Mouse (Mus musculus) limb, embryonic 12.5 days (tissue): ENCODE data around the gene Appl2. TPM values are rescaled to one million over a fixed set of nuclear protein-coding genes. Genes with fewer than 3 reads are reported as not detected.

Experiments used
- ATAC-seq: fragments of 200-750 bp; cut with Nextera tagmentation; 2 replicates; pipeline ENCODE4 v1.8.0; 2017; ENCODE audit warnings: low read depth, moderate TSS enrichment; ENCODE audit not compliant: insufficient number of reproducible peaks, insufficient read depth, low FRiP score, low TSS enrichment
- H3K27ac ChIP-seq: fragments of 300-500 bp; sonication (generic); 2 replicates; pipeline ENCODE4 v1.5.1; 2016; ENCODE audit warnings: mild to moderate bottlenecking, moderate library complexity
- H3K27me3 ChIP-seq: fragments of 300-500 bp; sonication (generic); 2 replicates; pipeline ENCODE4 v1.6.1; 2016; ENCODE audit warnings: mild to moderate bottlenecking, moderate library complexity
- H3K36me3 ChIP-seq: fragments of 300-500 bp; sonication (generic); 2 replicates; pipeline ENCODE4 v1.6.1; 2016; ENCODE audit warnings: mild to moderate bottlenecking, moderate library complexity
- H3K4me1 ChIP-seq: fragments of 300-500 bp; sonication (generic); replicated peaks from 2 replicates; pipeline ENCODE4 v1.6.1; 2016
- H3K4me2 ChIP-seq: fragments of 300-500 bp; sonication (generic); 2 replicates; pipeline ENCODE4 v1.6.1; 2016; ENCODE audit warnings: mild to moderate bottlenecking, moderate library complexity
- H3K4me3 ChIP-seq: fragments of 300-500 bp; sonication (generic); replicated peaks from 2 replicates; pipeline ENCODE4 v1.5.1; 2016; ENCODE audit warnings: mild to moderate bottlenecking
- H3K9ac ChIP-seq: fragments of 300-500 bp; sonication (generic); replicated peaks from 2 replicates; pipeline ENCODE4 v1.6.1; 2016; ENCODE audit warnings: mild to moderate bottlenecking, moderate library complexity
- H3K9me3 ChIP-seq: fragments of 300-500 bp; sonication (generic); 2 replicates; pipeline ENCODE4 v1.6.1; 2016; ENCODE audit warnings: mild to moderate bottlenecking, moderate library complexity
- WGBS: fragments of 180-500 bp; shearing (Covaris S2); methylation state at CpG from one replicate; pipeline ENCODE4 v1.1.7; 2016; 5-methylcytosine and 5-hydroxymethylcytosine counted together
- polyA plus RNA-seq: library from polyadenylated mRNA; unstranded; fragments of >200 nt; fragmentation: Nextera tagmentation; extraction: Ambion mirVana; gene quantifications from 2 replicates; pipeline ENCODE4 v1.2.1, GENCODE M21; 2016

The Appl2 gene
- polyA plus RNA-seq, 1 experiment from 2014 or later: 74.0 TPM

- Histone ChIP-seq H3K4me1 (peaks cover 8% of the 10 kb centered on the region), H3K27me3 (no peaks in the 10 kb centered on the region), H3K36me3 (peaks cover 49% of the 10 kb centered on the region), H3K4me3 (no peak overlapping the region), H3K27ac (no peak overlapping the region), H3K9ac (no peak overlapping the region), H3K4me2 (no peak overlapping the region), H3K9me3 (no peaks in the 10 kb centered on the region)
- WGBS: 69% methylated on average over 3 of the region's 3 CpGs
- no peak for ATAC-seq
Observed at GRCm38 (mm10) chr10:83630899-83631298, 17.6 kb downstream of the Appl2 start.

DNA sequence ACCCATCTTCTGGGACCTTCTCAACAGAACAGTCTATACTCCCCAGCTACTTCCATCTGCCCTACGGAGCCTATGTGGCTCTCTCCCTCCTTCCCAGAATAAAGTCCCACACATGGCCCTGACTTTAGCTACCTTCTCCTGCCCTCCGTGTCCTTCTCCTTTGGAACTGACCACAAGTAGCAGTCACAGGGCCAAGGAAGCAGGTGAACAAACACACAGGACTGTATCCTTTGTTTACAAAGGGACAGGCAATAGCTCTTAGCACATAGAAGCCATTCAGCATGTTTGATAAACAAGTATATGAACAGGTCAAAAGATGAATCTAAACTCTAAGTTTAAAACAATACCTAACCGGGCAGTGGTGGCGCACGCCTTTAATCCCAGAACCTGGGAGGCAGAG lies 18.7 kb downstream of the Appl2 start:
- no peak overlapping the region for H3K4me2 ChIP-seq
- no peak overlapping the region for H3K4me3 ChIP-seq
- no peak for ATAC-seq
- no peaks in the 10 kb centered on the region for H3K9me3 ChIP-seq
- H3K27ac ChIP-seq: no peak overlapping the region
- WGBS: 96% methylated on average over 5 of the region's 5 CpGs
- H3K9ac ChIP-seq: no peak overlapping the region
- no peaks in the 10 kb centered on the region for H3K27me3 ChIP-seq
- peaks cover 59% of the 10 kb centered on the region for H3K36me3 ChIP-seq
- peaks cover 4% of the 10 kb centered on the region for H3K4me1 ChIP-seq

GRCm38 (mm10) chr10:83629190-83629781 lies 19.3 kb downstream of the Appl2 start:
- no peak overlapping the region for H3K4me3 ChIP-seq
- no peak overlapping the region for H3K9ac ChIP-seq
- no peaks in the 10 kb centered on the region for H3K4me1 ChIP-seq
- no peak for ATAC-seq
- no peaks in the 10 kb centered on the region for H3K9me3 ChIP-seq
- no peak overlapping the region for H3K27ac ChIP-seq
- no peak overlapping the region for H3K4me2 ChIP-seq
- WGBS: 89% methylated on average over 12 of the region's 12 CpGs
- peaks cover 65% of the 10 kb centered on the region for H3K36me3 ChIP-seq
- no peaks in the 10 kb centered on the region for H3K27me3 ChIP-seq

- Histone ChIP-seq H3K27me3 (no peaks in the 10 kb centered on the region), H3K9ac (no peak overlapping the region), H3K4me3 (no peak overlapping the region), H3K9me3 (no peaks in the 10 kb centered on the region), H3K36me3 (peaks cover 72% of the 10 kb centered on the region), H3K4me1 (no peaks in the 10 kb centered on the region), H3K4me2 (no peak overlapping the region), H3K27ac (no peak overlapping the region)
- 91% methylated on average over 4 of the region's 4 CpGs for WGBS
- no peak for ATAC-seq
Observed at GRCm38 (mm10) chr10:83628241-83628640, 20.3 kb downstream of the Appl2 start.

GRCm38 (mm10) chr10:83627113-83627687 lies 21.3 kb downstream of the Appl2 start:
- no peak overlapping the region for H3K27ac ChIP-seq
- H3K9ac ChIP-seq: no peak overlapping the region
- no peak overlapping the region for H3K4me2 ChIP-seq
- no peak for ATAC-seq
- H3K4me1 ChIP-seq: no peaks in the 10 kb centered on the region
- WGBS: 84% methylated on average over 9 of the region's 9 CpGs
- H3K27me3 ChIP-seq: no peaks in the 10 kb centered on the region
- H3K36me3 ChIP-seq: peaks cover 68% of the 10 kb centered on the region
- H3K9me3 ChIP-seq: no peaks in the 10 kb centered on the region
- H3K4me3 ChIP-seq: no peak overlapping the region

- Histone ChIP-seq H3K36me3 (peaks cover 78% of the 10 kb centered on the region), H3K4me3 (no peak overlapping the region), H3K4me1 (no peaks in the 10 kb centered on the region), H3K27ac (no peak overlapping the region), H3K9ac (no peak overlapping the region), H3K27me3 (no peaks in the 10 kb centered on the region), H3K4me2 (no peak overlapping the region), H3K9me3 (no peaks in the 10 kb centered on the region)
- WGBS: 91% methylated on average over 12 of the region's 12 CpGs
- no peak for ATAC-seq
Observed at GRCm38 (mm10) chr10:83624841-83625240, 23.7 kb downstream of the Appl2 start.

DNA sequence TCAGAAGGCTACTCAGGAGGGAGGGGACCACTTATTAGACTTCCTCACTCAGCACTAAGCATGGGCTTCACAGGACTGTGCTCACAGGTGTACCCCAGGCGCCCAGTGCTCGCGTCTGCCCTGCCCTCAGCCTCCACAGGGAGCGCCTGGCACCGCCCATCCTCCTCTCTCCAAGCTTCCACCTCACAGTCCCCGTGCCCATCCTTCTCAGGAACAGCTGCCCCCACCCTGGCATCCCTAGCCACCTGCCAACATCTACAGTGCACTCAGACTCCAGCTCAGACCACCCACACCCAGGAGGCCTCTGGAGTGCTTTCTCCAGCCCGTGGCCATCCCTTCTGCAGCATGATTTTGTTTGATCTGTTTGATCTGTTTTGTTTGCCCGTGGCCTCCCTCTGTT lies 24.5 kb downstream of the Appl2 start:
- no peak overlapping the region for H3K4me3 ChIP-seq
- WGBS: 85% methylated on average over 8 of the region's 8 CpGs
- H3K4me2 ChIP-seq: no peak overlapping the region
- H3K9me3 ChIP-seq: no peaks in the 10 kb centered on the region
- H3K27me3 ChIP-seq: no peaks in the 10 kb centered on the region
- H3K36me3 ChIP-seq: peaks cover 78% of the 10 kb centered on the region
- H3K4me1 ChIP-seq: no peaks in the 10 kb centered on the region
- ATAC-seq: no peak
- H3K9ac ChIP-seq: no peak overlapping the region
- H3K27ac ChIP-seq: no peak overlapping the region

- Histone ChIP-seq H3K4me3 (no peak overlapping the region), H3K9me3 (no peaks in the 10 kb centered on the region), H3K4me1 (no peaks in the 10 kb centered on the region), H3K9ac (no peak overlapping the region), H3K27ac (no peak overlapping the region), H3K4me2 (no peak overlapping the region), H3K36me3 (peaks cover 81% of the 10 kb centered on the region), H3K27me3 (no peaks in the 10 kb centered on the region)
- no peak for ATAC-seq
- 87% methylated on average over 24 of the region's 24 CpGs for WGBS
Observed at GRCm38 (mm10) chr10:83620350-83621055, 28.0 kb downstream of the Appl2 start.

DNA sequence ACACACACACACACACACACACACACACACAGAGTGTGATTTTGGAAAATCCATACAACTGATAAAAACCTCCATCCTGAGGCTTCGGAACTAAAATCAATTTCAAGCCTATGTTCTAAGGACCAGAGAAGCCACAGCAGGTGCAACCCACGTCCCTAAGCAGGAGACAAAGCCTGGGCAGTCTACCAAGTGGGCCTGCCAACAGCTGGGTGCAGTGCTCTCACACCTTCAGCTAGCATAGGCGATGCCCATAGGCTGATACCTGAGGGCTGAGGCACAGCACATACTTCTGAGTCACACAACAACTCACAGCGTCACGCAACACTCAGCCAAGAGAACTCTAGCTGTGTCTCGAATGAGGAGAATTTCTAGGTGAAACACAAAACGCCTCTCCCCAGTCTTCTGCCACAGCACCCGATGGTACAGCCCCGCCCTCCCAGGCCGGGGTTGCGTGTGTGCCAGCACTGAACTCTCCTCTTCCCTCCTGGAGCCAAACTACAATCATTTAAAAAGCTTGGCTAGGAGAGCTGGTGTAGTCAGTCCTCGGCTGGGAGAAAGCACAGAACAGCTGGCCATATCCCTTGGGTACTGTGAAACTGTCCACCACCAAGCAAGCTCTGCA lies 29.6 kb downstream of the Appl2 start:
- H3K27me3 ChIP-seq: no peaks in the 10 kb centered on the region
- H3K4me2 ChIP-seq: no peak overlapping the region
- H3K4me3 ChIP-seq: no peak overlapping the region
- H3K9ac ChIP-seq: no peak overlapping the region
- peaks cover 75% of the 10 kb centered on the region for H3K36me3 ChIP-seq
- 88% methylated on average over 12 of the region's 12 CpGs for WGBS
- no peaks in the 10 kb centered on the region for H3K9me3 ChIP-seq
- H3K4me1 ChIP-seq: no peaks in the 10 kb centered on the region
- no peak overlapping the region for H3K27ac ChIP-seq
- no peak for ATAC-seq

- H3K36me3 ChIP-seq: peaks cover 79% of the 10 kb centered on the region
- no peaks in the 10 kb centered on the region for H3K9me3 ChIP-seq
- no peak overlapping the region for H3K4me3 ChIP-seq
- no peaks in the 10 kb centered on the region for H3K27me3 ChIP-seq
- H3K4me1 ChIP-seq: no peaks in the 10 kb centered on the region
- no peak overlapping the region for H3K27ac ChIP-seq
- no peak overlapping the region for H3K4me2 ChIP-seq
- no peak for ATAC-seq
- H3K9ac ChIP-seq: no peak overlapping the region
- WGBS: 59% methylated on average over 10 of the region's 10 CpGs
Observed at GRCm38 (mm10) chr10:83617366-83617765, 31.2 kb downstream of the Appl2 start.

- Histone ChIP-seq H3K4me3 (no peak overlapping the region), H3K27ac (no peak overlapping the region), H3K9me3 (no peaks in the 10 kb centered on the region), H3K4me2 (no peak overlapping the region), H3K4me1 (no peaks in the 10 kb centered on the region), H3K9ac (no peak overlapping the region), H3K27me3 (no peaks in the 10 kb centered on the region), H3K36me3 (peaks cover 86% of the 10 kb centered on the region)
- ATAC-seq: no peak
- 92% methylated on average over 14 of the region's 14 CpGs for WGBS
Observed at GRCm38 (mm10) chr10:83612648-83613215, 35.8 kb downstream of the Appl2 start.
